Mouse (Mus musculus) stomach, postnatal 0 days (tissue): ENCODE results near the gene Kcnab2.

Experiments used
- CTCF ChIP-seq: IDR thresholded peaks from 2 replicates; pipeline ENCODE4 v1.5.1; 2016; ENCODE audit warnings: antibody characterized with exemption, low read depth, mild to moderate bottlenecking, moderate library complexity
- EP300 ChIP-seq: optimal IDR thresholded peaks from 2 replicates; pipeline ENCODE3; 2016; ENCODE audit warnings: antibody characterized with exemption

- TF ChIP-seq CTCF (no peak), EP300 (no peak)
Observed at GRCm38 (mm10) chr4:152353886-152354637, 123.6 kb downstream of the Kcnab2 start.
